Mouse (Mus musculus): ENCODE measurements around the gene Klhl2.

Klhl2 gene

GRCm38 (mm10) chr8:64691591-64692401 is 158.0 kb downstream of the Klhl2 start:
- no peak for DNase-seq (ENCODE audit: low spot score)

GRCm38 (mm10) chr8:64690845-64691244 is 159.0 kb downstream of the Klhl2 start:
- DNase-seq (ENCODE audit: low spot score): no peak

GRCm38 (mm10) chr8:64690306-64690705 is 159.5 kb downstream of the Klhl2 start:
- no peak for DNase-seq (ENCODE audit: low spot score)
